In genomic region chr16:24231506-24231905, GRCm38 (mm10) we compare ENCODE assay signal across 13 mouse cellular contexts.
DNase-seq lines count a peak whose midpoint lies in the region; ATAC-seq and TF ChIP-seq lines count a peak whose summit lies in the region.
"Had no signal": no experiment of that assay in that cellular context is flagged by ENCODE, and none has a peak within 500 bp of the region (broad histone marks: within the 10 kb centered on the region; RNA-seq: fewer than 3 reads in every experiment).

No protein-coding gene starts in this region.

- H3K27ac ChIP-seq in hindbrain, embryonic 14.5 days: no peak overlapping the region
- no peak overlapping the region for H3K27ac ChIP-seq in hindbrain, embryonic 13.5 days
- H3K27ac ChIP-seq in neural tube, embryonic 15.5 days (replicated peaks): no peak overlapping the region
- H3K27ac ChIP-seq: liver, embryonic 13.5 days; midbrain, embryonic 15.5 days had no signal

- no peak overlapping the region for H3K4me2 ChIP-seq in hindbrain, embryonic 14.5 days (replicated peaks)
- no peak overlapping the region for H3K4me2 ChIP-seq in hindbrain, embryonic 13.5 days
- H3K4me2 ChIP-seq in neural tube, embryonic 15.5 days: no peak overlapping the region
- H3K4me2 ChIP-seq in myocyte (ENCODE audit: low read depth): no peak overlapping the region
- H3K4me2 ChIP-seq: liver, embryonic 13.5 days; midbrain, embryonic 15.5 days had no signal

- H3K79me2 ChIP-seq in myocyte (ENCODE audit: control insufficient read depth, insufficient read depth): no peaks in the 10 kb centered on the region

- DNase-seq in adrenal gland, postnatal 10 days: peak; percentile 14
- no peak for DNase-seq in adrenal gland, postnatal 25 days
- peak; percentile 43 for DNase-seq in hindbrain, embryonic 14.5 days (ENCODE audit: low spot score)
- DNase-seq in neural tube, embryonic 10.5 days (ENCODE audit: extremely low spot score, low spot score): no peak
- no peak for DNase-seq in layer of hippocampus, postnatal 14 days (ENCODE audit: low spot score in 2 of 2)
- DNase-seq: heart, postnatal 10 days; kidney, adult 8-10 months; liver, embryonic 13.5 days had no signal

- no peaks in the 10 kb centered on the region for H3K27me3 ChIP-seq in hindbrain, embryonic 14.5 days (ENCODE audit: control insufficient read depth, insufficient read depth, low read length)
- H3K27me3 ChIP-seq in hindbrain, embryonic 13.5 days: no peaks in the 10 kb centered on the region
- no peaks in the 10 kb centered on the region for H3K27me3 ChIP-seq in neural tube, embryonic 15.5 days (replicated peaks)
- H3K27me3 ChIP-seq in myocyte (ENCODE audit: control insufficient read depth, insufficient read depth, insufficient read length): no peaks in the 10 kb centered on the region
- H3K27me3 ChIP-seq: liver, embryonic 13.5 days; midbrain, embryonic 15.5 days had no signal

- H3K4me1 ChIP-seq in hindbrain, embryonic 14.5 days (replicated peaks; ENCODE audit: control insufficient read depth, insufficient read depth, low read length): no peaks in the 10 kb centered on the region
- 0 out of 2 replicates have a peak, but pooled peaks cover 3% of the 10 kb centered on the region for H3K4me1 ChIP-seq in hindbrain, embryonic 13.5 days (replicated peaks)
- peaks cover 7% of the 10 kb centered on the region for H3K4me1 ChIP-seq in neural tube, embryonic 15.5 days
- H3K4me1 ChIP-seq: midbrain, embryonic 15.5 days had no signal

- H3K9me3 ChIP-seq in hindbrain, embryonic 14.5 days (ENCODE audit: control insufficient read depth, low read length): no peaks in the 10 kb centered on the region
- no peaks in the 10 kb centered on the region for H3K9me3 ChIP-seq in hindbrain, embryonic 13.5 days
- H3K9me3 ChIP-seq in neural tube, embryonic 15.5 days (replicated peaks): no peaks in the 10 kb centered on the region
- H3K9me3 ChIP-seq: liver, embryonic 13.5 days; midbrain, embryonic 15.5 days had no signal

- ATAC-seq in hindbrain, embryonic 14.5 days (ENCODE audit: low FRiP score): peak; percentile 14; the same call in 1 of the 2 replicates
- ATAC-seq in hindbrain, embryonic 13.5 days (ENCODE audit: low FRiP score): no peak
- 0 out of 2 replicates have a peak, but pooled peaks have one; percentile 45 for ATAC-seq in neural tube, embryonic 15.5 days (ENCODE audit: low FRiP score)
- ATAC-seq: midbrain, embryonic 15.5 days had no signal

- H3K4me3 ChIP-seq in hindbrain, embryonic 14.5 days (replicated peaks; ENCODE audit: low read length): no peak overlapping the region
- no peak overlapping the region for H3K4me3 ChIP-seq in hindbrain, embryonic 13.5 days
- no peak overlapping the region for H3K4me3 ChIP-seq in neural tube, embryonic 15.5 days (replicated peaks)
- no peak overlapping the region for H3K4me3 ChIP-seq in myocyte
- H3K4me3 ChIP-seq: erythroblast, embryonic 14.5 days; liver, embryonic 13.5 days; midbrain, embryonic 15.5 days had no signal

- no peak for TF ChIP-seq POLR2A in myocyte (IDR thresholded peaks at IDR 0.05; ENCODE audit: insufficient read length, low read depth)

- WGBS in hindbrain, embryonic 14.5 days: 74% methylated on average over 5 of the region's 5 CpGs
- 75% methylated on average over 5 of the region's 5 CpGs for WGBS in hindbrain, embryonic 13.5 days
- WGBS in neural tube, embryonic 15.5 days: 71% methylated on average over 5 of the region's 5 CpGs

- H3ac ChIP-seq in myocyte (ENCODE audit: control insufficient read depth, insufficient read length): no peak overlapping the region

- H3K36me3 ChIP-seq in hindbrain, embryonic 14.5 days (replicated peaks; ENCODE audit: control insufficient read depth, insufficient read depth): no peaks in the 10 kb centered on the region
- no peaks in the 10 kb centered on the region for H3K36me3 ChIP-seq in hindbrain, embryonic 13.5 days
- no peaks in the 10 kb centered on the region for H3K36me3 ChIP-seq in neural tube, embryonic 15.5 days
- no peaks in the 10 kb centered on the region for H3K36me3 ChIP-seq in myocyte (ENCODE audit: control insufficient read depth, insufficient read depth)
- H3K36me3 ChIP-seq: liver, embryonic 13.5 days; midbrain, embryonic 15.5 days had no signal

- no peak overlapping the region for H3K9ac ChIP-seq in hindbrain, embryonic 14.5 days
- no peak overlapping the region for H3K9ac ChIP-seq in hindbrain, embryonic 13.5 days
- no peak overlapping the region for H3K9ac ChIP-seq in neural tube, embryonic 15.5 days (replicated peaks)
- H3K9ac ChIP-seq: liver, embryonic 13.5 days; midbrain, embryonic 15.5 days had no signal

TF ChIP-seq in myocyte, 11 proteins besides CTCF, POLR2A, EP300 and RAD21:
- TF ChIP-seq TCF3 (IDR thresholded peaks at IDR 0.05; ENCODE audit: insufficient read length, low read depth) (peak; percentile 71), SRF (IDR thresholded peaks at IDR 0.05; ENCODE audit: control insufficient read depth, insufficient read length, low read depth) (no peak), USF1 (IDR thresholded peaks at IDR 0.05; ENCODE audit: low read depth) (no peak), TCF12 (IDR thresholded peaks at IDR 0.05; ENCODE audit: insufficient read depth, poor library complexity, severe bottlenecking) (peak; percentile 94), MYOD1 (IDR thresholded peaks at IDR 0.05; ENCODE audit: control insufficient read depth in 1 of 3, insufficient read length in 2 of 3, low read depth in 2 of 3) (peak in 2 of 3 experiments; percentile 19 to 89), CEBPB (IDR thresholded peaks at IDR 0.05; ENCODE audit: insufficient read depth, poor library complexity, severe bottlenecking) (no peak), POLR2AphosphoS2 (IDR thresholded peaks at IDR 0.05; ENCODE audit: insufficient read length, low read depth) (no peak), E2F4 (IDR thresholded peaks at IDR 0.05; ENCODE audit: insufficient read depth) (no peak), REST (IDR thresholded peaks at IDR 0.05; ENCODE audit: insufficient read depth, insufficient read length) (no peak), MYOG (IDR thresholded peaks at IDR 0.05; ENCODE audit: control insufficient read depth in 1 of 3, insufficient read depth in 1 of 3, insufficient read length in 2 of 3, low read depth in 2 of 3) (peak; percentile 92 to 99 (median 93)), MAX (IDR thresholded peaks at IDR 0.05; ENCODE audit: low read depth) (no peak)

Comparison
In these comparisons a context has a peak if more than half of its experiments do, and no peak if none do; other contexts are left out.
1. DNase-seq: peak in adrenal gland, postnatal 10 days (single experiment) and hindbrain, embryonic 14.5 days (single experiment); none in adrenal gland, postnatal 25 days (single experiment), neural tube, embryonic 10.5 days (single experiment) and layer of hippocampus, postnatal 14 days (0 of 2).